Mouse (Mus musculus) MEL (cell line): ENCODE data around the gene Gm49601.

ENCODE experiments used
- CTCF ChIP-seq, 3 experiments: IDR thresholded peaks in 2 of 3; conservative IDR thresholded peaks in 1 of 3; 2 replicates each; pipeline ENCODE4 v1.5.1; 2011 to 2012; ENCODE audit warnings: low read length in 3 of 3, low read depth in 2 of 3, mild to moderate bottlenecking in 2 of 3, improper control_type of control experiment in 1 of 3, inconsistent platforms in 1 of 3, mixed read lengths in 1 of 3, moderate library complexity in 1 of 3; ENCODE audit not compliant: control insufficient read depth in 1 of 3, insufficient read depth in 1 of 3, poor library complexity in 1 of 3, severe bottlenecking in 1 of 3
- EP300 ChIP-seq, 2 experiments: IDR thresholded peaks; 2 replicates each; pipeline ENCODE4 v1.6.1; 2011; ENCODE audit warnings: improper control_type of control experiment in 2 of 2, low read length in 2 of 2, low read depth in 1 of 2, mild to moderate bottlenecking in 1 of 2
- MAX ChIP-seq: IDR thresholded peaks from 2 replicates; pipeline ENCODE4 v1.6.1; 2011; ENCODE audit warnings: low read length, improper control_type of control experiment
- MYB ChIP-seq: IDR thresholded peaks from 2 replicates; pipeline ENCODE4 v1.6.1; 2011; ENCODE audit warnings: mild to moderate bottlenecking, low read depth, low read length, improper control_type of control experiment
- POLR2A ChIP-seq, 2 experiments: IDR thresholded peaks; 2 replicates each; pipeline ENCODE4 v1.6.1; 2011 to 2012; ENCODE audit warnings: low read length in 2 of 2, mild to moderate bottlenecking in 2 of 2, control low read depth in 1 of 2, improper control_type of control experiment in 1 of 2, low read depth in 1 of 2, moderate library complexity in 1 of 2; ENCODE audit not compliant: control insufficient read depth in 1 of 2, insufficient read depth in 1 of 2, poor library complexity in 1 of 2
- ZKSCAN1 ChIP-seq: IDR thresholded peaks from 2 replicates; pipeline ENCODE4 v1.6.1; 2012; ENCODE audit warnings: low read depth, mild to moderate bottlenecking, inconsistent platforms, low read length, improper control_type of control experiment, moderate library complexity

DNA sequence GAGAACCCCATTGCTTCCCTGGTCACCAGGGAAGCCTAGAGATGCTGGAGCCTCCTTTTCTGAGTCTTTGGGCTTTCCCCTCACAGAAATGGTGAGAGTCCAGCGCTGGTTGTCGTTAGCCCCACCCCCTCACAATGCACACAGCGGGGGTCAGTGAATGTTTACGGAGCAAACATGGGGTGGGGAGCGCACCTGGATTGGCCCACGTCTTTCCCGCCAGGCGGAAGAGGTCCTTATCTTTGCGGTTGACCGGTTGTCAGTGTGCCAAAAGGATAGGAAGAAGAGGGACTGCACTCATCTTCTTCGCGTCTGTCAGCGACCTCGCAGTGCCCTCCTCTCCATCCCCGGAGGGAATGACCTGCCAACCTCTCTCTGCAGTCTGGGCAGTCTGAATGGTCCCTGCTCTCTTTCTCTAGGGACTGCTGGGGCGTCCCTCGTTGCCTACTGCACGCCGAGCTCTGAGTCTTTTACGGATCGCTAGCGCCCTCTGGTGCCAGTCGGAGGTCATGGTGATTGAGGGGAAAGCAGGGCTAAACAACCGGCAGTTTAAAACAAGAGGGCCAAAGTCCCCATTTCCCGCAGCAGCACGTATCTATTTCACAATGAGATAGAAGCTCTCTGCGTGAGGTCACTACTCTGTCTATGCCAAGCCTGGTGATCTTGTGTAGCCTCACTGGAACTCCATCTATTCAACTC lies 8.7 kb downstream of the Gm49601 start:
- no peak for TF ChIP-seq POLR2A (IDR thresholded peaks at IDR 0.05; ENCODE audit: control insufficient read depth in 1 of 2, insufficient read depth in 1 of 2, low read depth in 1 of 2, low read length in 2 of 2, poor library complexity in 1 of 2)
- peak; percentile 61; the same call in 1 of the 2 replicates for TF ChIP-seq MAX
- no peak for TF ChIP-seq ZKSCAN1
- TF ChIP-seq CTCF (IDR thresholded peaks at IDR 0.05 in 2 of 3, conservative IDR thresholded peaks at IDR 0.05 in 1 of 3; ENCODE audit: control insufficient read depth in 1 of 3, insufficient read depth in 1 of 3, low read depth in 2 of 3, low read length in 3 of 3, poor library complexity in 1 of 3, severe bottlenecking in 1 of 3), result peak; percentile 81 to 97 (median 91)
- peak; percentile 40 to 55; a peak in 3 of 4 replicates for TF ChIP-seq EP300 (IDR thresholded peaks at IDR 0.05; ENCODE audit: low read depth in 1 of 2, low read length in 2 of 2)
- no peak for TF ChIP-seq MYB
